Mouse (Mus musculus) liver, embryonic 14.5 days (tissue): Measurements from ENCODE around the gene B4galnt1.

Experiments
- CTCF ChIP-seq: IDR thresholded peaks from 2 replicates; pipeline ENCODE4 v1.5.1; 2016; ENCODE audit warnings: antibody characterized with exemption, low read depth, control low read depth
- EP300 ChIP-seq: IDR thresholded peaks from 2 replicates; pipeline ENCODE4 v1.6.1; 2016; ENCODE audit warnings: antibody characterized with exemption, low read depth

- TF ChIP-seq CTCF (no peak), EP300 (no peak)
Measured at GRCm38 (mm10) chr10:127195328-127196129, 30.5 kb downstream of the B4galnt1 start, which contains the start of gene Dtx3.
